Mouse (Mus musculus): Measurements from ENCODE around the gene Vapb. TPM values are rescaled to one million over a fixed set of nuclear protein-coding genes. Genes with fewer than 3 reads are reported as not detected.

The Vapb gene
- polyA plus RNA-seq, 1 experiment from 2014 or later, result 15.1 TPM

DNA sequence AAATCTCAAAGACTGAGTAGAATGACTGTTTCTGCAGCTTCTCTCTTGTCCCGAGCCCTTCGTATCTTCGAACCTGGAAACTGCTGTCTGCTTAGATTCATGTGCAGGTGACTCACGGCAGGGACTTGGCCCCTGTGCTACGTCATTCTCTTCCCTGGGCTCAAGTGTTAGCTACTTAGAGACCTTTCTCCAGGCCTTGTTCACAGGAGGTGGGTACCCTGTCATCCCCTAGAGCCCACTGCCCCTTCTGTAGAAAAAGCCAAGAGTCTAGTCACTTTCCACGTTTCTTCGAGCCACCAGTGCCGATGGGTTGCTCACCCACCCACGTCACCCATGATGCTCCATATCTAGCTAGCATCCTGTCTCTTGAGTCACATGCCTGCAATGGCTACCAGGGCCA lies 89.9 kb downstream of the Vapb start:
- Histone ChIP-seq H3K9me3 (peaks cover 6% of the 10 kb centered on the region), H3K9ac (no peak overlapping the region), H3K4me3 (no peak overlapping the region), H3K27me3 (no peaks in the 10 kb centered on the region), H3K4me2 (no peak overlapping the region), H3K27ac (replicated peaks) (no peak overlapping the region), H3K36me3 (no peaks in the 10 kb centered on the region), H3K4me1 (replicated peaks) (no peaks in the 10 kb centered on the region)
- WGBS, result 91% methylated on average over 9 of the region's 9 CpGs
- no peak for ATAC-seq (ENCODE audit: low read depth)

GRCm38 (mm10) chr2:173828134-173828533 lies 90.8 kb downstream of the Vapb start:
- whole genome bisulfite sequencing, result 59% methylated on average over 6 of the region's 6 CpGs
- Histone ChIP-seq H3K4me1 (replicated peaks) (no peaks in the 10 kb centered on the region), H3K9me3 (peaks cover 6% of the 10 kb centered on the region), H3K4me3 (no peak overlapping the region), H3K36me3 (no peaks in the 10 kb centered on the region), H3K27me3 (no peaks in the 10 kb centered on the region), H3K27ac (replicated peaks) (no peak overlapping the region), H3K9ac (no peak overlapping the region), H3K4me2 (no peak overlapping the region)
- ATAC-seq (ENCODE audit: low read depth), result no peak

GRCm38 (mm10) chr2:173832828-173833492 lies 95.6 kb downstream of the Vapb start:
- no peaks in the 10 kb centered on the region for H3K36me3 ChIP-seq
- H3K4me2 ChIP-seq, result no peak overlapping the region
- H3K9ac ChIP-seq, result no peak overlapping the region
- no peak for ATAC-seq (ENCODE audit: low read depth)
- no peaks in the 10 kb centered on the region for H3K4me1 ChIP-seq (replicated peaks)
- no peaks in the 10 kb centered on the region for H3K27me3 ChIP-seq
- no peak overlapping the region for H3K4me3 ChIP-seq
- 74% methylated on average over 7 of the region's 7 CpGs for WGBS
- peaks cover 6% of the 10 kb centered on the region for H3K9me3 ChIP-seq
- H3K27ac ChIP-seq (replicated peaks), result no peak overlapping the region

Small RNA genes within 50 kb of the gene (microRNA-seq; reads per million reads assigned to microRNA genes)
- gene Mir6340, result not detected

Other genes starting within 250 kb of the Vapb start
- not detected in 2 replicates for gene 1700021F07Rik, start 214.9 kb upstream of the Vapb start, polyA plus RNA-seq (2015; fragmentation: Nextera tagmentation; extraction: Ambion mirVana)
- gene Ankrd60, start 159.1 kb upstream of the Vapb start, polyA plus RNA-seq (2015; fragmentation: Nextera tagmentation; extraction: Ambion mirVana), result not detected in 2 replicates
- 35.2 and 36.4 TPM in 2 replicates for gene Rab22a, start 77.8 kb upstream of the Vapb start, polyA plus RNA-seq (2015; fragmentation: Nextera tagmentation; extraction: Ambion mirVana)
- not detected in 2 replicates for gene 1700010B08Rik, start 18.1 kb upstream of the Vapb start, polyA plus RNA-seq (2015; fragmentation: Nextera tagmentation; extraction: Ambion mirVana)

Measured in neural tube, embryonic 13.5 days (tissue).